Mouse (Mus musculus) E14TG2a.4 (cell line): Measurements from ENCODE around the gene Cdk19.

ENCODE experiments used
- CTCF ChIP-seq: conservative IDR thresholded peaks from 2 replicates; pipeline ENCODE4 v1.5.1; 2014; ENCODE audit warnings: low read length
- NANOG ChIP-seq: IDR thresholded peaks from 2 replicates; pipeline ENCODE4 v1.6.1; 2014; ENCODE audit warnings: borderline replicate concordance, low read length, mixed read lengths

DNA sequence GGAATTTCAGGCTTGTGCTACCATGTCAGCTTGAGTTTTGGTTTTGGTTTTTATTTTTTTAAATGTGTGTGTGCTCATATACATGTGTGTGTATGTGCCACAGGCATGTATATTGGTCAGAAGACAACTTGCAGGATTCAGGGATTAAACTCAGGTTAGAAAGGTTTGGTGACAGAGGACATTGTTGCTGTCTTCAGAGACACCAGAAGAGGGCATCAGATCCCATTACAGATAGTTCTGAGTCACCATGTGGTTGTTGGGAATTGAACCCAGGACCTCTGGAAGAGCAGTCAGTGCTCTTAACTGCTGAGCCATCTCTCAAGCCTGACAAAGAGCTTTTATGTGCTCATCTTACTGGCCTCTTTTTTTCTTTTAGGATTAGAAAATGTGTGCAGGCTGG lies 30.8 kb downstream of the Cdk19 start:
- TF ChIP-seq CTCF (no peak), NANOG (no peak)
